8 mouse cellular contexts compared by ENCODE assay signal in the genomic region with DNA sequence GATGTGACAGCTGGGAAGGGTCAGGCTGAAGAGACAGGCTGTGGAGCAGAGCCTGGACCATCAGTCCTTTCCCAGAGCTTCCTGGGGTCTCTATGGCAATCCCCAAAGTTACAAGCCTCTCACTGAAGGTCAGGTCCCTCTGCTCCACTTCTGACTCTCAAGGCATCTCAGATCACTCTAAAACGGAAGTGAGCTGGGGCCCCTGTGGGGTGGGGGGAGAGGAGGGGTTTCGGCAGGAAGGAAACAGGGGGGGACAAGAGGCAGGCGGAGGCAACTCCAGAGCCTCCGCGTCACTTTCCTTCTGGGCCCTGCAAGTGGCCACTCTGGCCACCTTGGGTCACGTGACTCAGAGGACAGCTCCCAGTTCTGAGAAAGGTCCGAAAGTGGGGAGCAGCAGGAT. TPM values are rescaled to one million over a fixed set of nuclear protein-coding genes. Genes with fewer than 3 reads are reported as not detected.
DNase-seq lines count a peak whose midpoint lies in the region; ATAC-seq and TF ChIP-seq lines count a peak whose summit lies in the region.

No protein-coding gene starts in this region.

- H3K4me2 ChIP-seq in stomach, embryonic 14.5 days (replicated peaks; ENCODE audit: low read depth, low read length), result no peak overlapping the region
- H3K4me2 ChIP-seq in forebrain, embryonic 15.5 days (replicated peaks), result no peak overlapping the region

- peak; percentile 72 to 74 for DNase-seq in B cell, adult 2 months
- DNase-seq in embryo, embryonic 11 days, result peak; percentile 75
- peak; percentile 28 for DNase-seq in kidney, adult 11 months
- DNase-seq in lung, adult 2 months, result no peak
- DNase-seq in retina, postnatal 1 day, result no peak
- DNase-seq in right cerebral cortex, postnatal 10 days (ENCODE audit: low spot score in 2 of 2), result no peak

- no peak for TF ChIP-seq CTCF in lung, adult 2 months (IDR thresholded peaks at IDR 0.05; ENCODE audit: insufficient read depth, low read length)

- peak overlapping the region; percentile 40 for H3K4me3 ChIP-seq in lung, adult 2 months (replicated peaks; ENCODE audit: extremely low read depth, low read depth, low read length)
- H3K4me3 ChIP-seq in stomach, embryonic 14.5 days (ENCODE audit: low read depth, low read length), result no peak overlapping the region
- no peak overlapping the region for H3K4me3 ChIP-seq in forebrain, embryonic 15.5 days

- H3K27ac ChIP-seq in stomach, embryonic 14.5 days (ENCODE audit: low read length), result peak overlapping the region; percentile 68; the same call in 1 of the 2 replicates
- no peak overlapping the region for H3K27ac ChIP-seq in forebrain, embryonic 15.5 days (replicated peaks)

- 15% methylated on average over 7 of the region's 7 CpGs for WGBS in lung, adult 2 months
- WGBS in stomach, embryonic 14.5 days, result 31% methylated on average over 7 of the region's 7 CpGs
- WGBS in forebrain, embryonic 15.5 days, result 70% methylated on average over 7 of the region's 7 CpGs

- H3K36me3 ChIP-seq in stomach, embryonic 14.5 days (ENCODE audit: control insufficient read depth, insufficient read depth, low read length), result peaks cover 28% of the 10 kb centered on the region
- peaks cover 6% of the 10 kb centered on the region; the same call in 1 of the 2 replicates for H3K36me3 ChIP-seq in forebrain, embryonic 15.5 days

- TF ChIP-seq POLR2A in lung, adult 2 months (IDR thresholded peaks at IDR 0.05; ENCODE audit: borderline replicate concordance, extremely low read depth, low read depth, low read length), result no peak

- no peak overlapping the region for H3K9ac ChIP-seq in stomach, embryonic 14.5 days (replicated peaks; ENCODE audit: low read depth, low read length)
- H3K9ac ChIP-seq in forebrain, embryonic 15.5 days (replicated peaks), result no peak overlapping the region

- H3K27me3 ChIP-seq in stomach, embryonic 14.5 days (ENCODE audit: control insufficient read depth, insufficient read depth, low read length), result no peaks in the 10 kb centered on the region
- H3K27me3 ChIP-seq in forebrain, embryonic 15.5 days, result no peaks in the 10 kb centered on the region

- no peaks in the 10 kb centered on the region for H3K9me3 ChIP-seq in stomach, embryonic 14.5 days (ENCODE audit: control insufficient read depth, low read depth, low read length)
- no peaks in the 10 kb centered on the region for H3K9me3 ChIP-seq in forebrain, embryonic 15.5 days

- peak; percentile 39; the same call in 1 of the 2 replicates for ATAC-seq in stomach, embryonic 14.5 days (ENCODE audit: insufficient number of reproducible peaks, insufficient read depth, low FRiP score, low read depth)
- no peak for ATAC-seq in forebrain, embryonic 15.5 days (replicated peaks)

- peaks cover 11% of the 10 kb centered on the region for H3K4me1 ChIP-seq in lung, adult 2 months (ENCODE audit: control insufficient read depth, insufficient read depth, low read length)
- H3K4me1 ChIP-seq in stomach, embryonic 14.5 days (ENCODE audit: control insufficient read depth, insufficient read depth, low read length), result no peaks in the 10 kb centered on the region
- no peaks in the 10 kb centered on the region for H3K4me1 ChIP-seq in forebrain, embryonic 15.5 days

RNA-seq across cellular contexts. Expression of gene Lgals9, which starts 38.6 kb away (rescaled TPM):
- 137 and 204 TPM in 2 replicates for polyA plus RNA-seq in lung, adult 2 months (2012; rRNA removed)
- 32.9 and 36.0 TPM in 2 replicates for polyA plus RNA-seq in stomach, embryonic 14.5 days (2014; fragmentation: Nextera tagmentation; extraction: Ambion mirVana)
- 7.2 and 7.8 TPM in 2 replicates for polyA plus RNA-seq in forebrain, embryonic 15.5 days (2015; fragmentation: Nextera tagmentation; extraction: Ambion mirVana)

Comparison
In these comparisons a context has a peak if more than half of its experiments do, and no peak if none do; other contexts are left out.
1. DNase-seq: peak in B cell, adult 2 months (2 of 2), embryo, embryonic 11 days (single experiment) and kidney, adult 11 months (single experiment); none in lung, adult 2 months (single experiment), retina, postnatal 1 day (single experiment) and right cerebral cortex, postnatal 10 days (0 of 2).